Mouse (Mus musculus) adrenal gland, postnatal 10 days (tissue): ENCODE results near the gene Selenbp1. TPM values are rescaled to one million over a fixed set of nuclear protein-coding genes. Genes with fewer than 3 reads are reported as not detected.
"Not testable (repeated sequence)": the region's sequence is repeated elsewhere in the genome, so short reads cannot be mapped to it uniquely, and the experiment has no call there.

ENCODE experiments used
- DNase-seq: peaks from one replicate; pipeline ENCODE4 v3.0.0; 2021; ENCODE audit warnings: mixed read lengths
- long read RNA-seq, 2 experiments: library from polyadenylated mRNA; stranded (forward); transcript quantifications; one replicate each; pipeline ENCODE4 v2.0.0; 2021
- total RNA-seq, 2 experiments: library from RNA; stranded (reverse); gene quantifications; 2 replicates each; pipeline ENCODE4 v1.2.3; 2021

The Selenbp1 gene
- total RNA-seq, result 10 to 100 TPM; 73.8 to 78.3 TPM
- long read RNA-seq, experiment 1, transcript Selenbp1-201 (12 exons, 1,712 nt), result major isoform, 199 of 258 reads
- long read RNA-seq, experiment 1, partial matches to known transcripts, result 30 of 258 reads
- long read RNA-seq, experiment 1, other reads (novel, unspliced or antisense), result 29 of 258 reads
- long read RNA-seq, experiment 2, transcript Selenbp1-201 (12 exons, 1,712 nt), result major isoform, 75 of 102 reads
- long read RNA-seq, experiment 2, partial matches to known transcripts, result 19 of 102 reads
- long read RNA-seq, experiment 2, other reads (novel, unspliced or antisense), result 8 of 102 reads

GRCm38 (mm10) chr3:94932809-94933564 is at the start of gene Selenbp1:
Gene Selenbp1, plus strand, starts transcription at chr3:94933056.
- DNase-seq, result peak; percentile 94

GRCm38 (mm10) chr3:94886316-94887224 is 46.3 kb upstream of the Selenbp1 start, which contains the start of gene Psmb4:
Gene Psmb4, minus strand, starts transcription at chr3:94886961.
- peak; percentile 89 for DNase-seq

GRCm38 (mm10) chr3:94888595-94888994 is 44.3 kb upstream of the Selenbp1 start:
- peak; percentile 50 for DNase-seq

GRCm38 (mm10) chr3:94894076-94894475 is 38.8 kb upstream of the Selenbp1 start:
- peak; percentile 43 for DNase-seq

- peak; percentile 79 for DNase-seq
These were observed 30.1 kb upstream of the Selenbp1 start for GRCm38 (mm10) chr3:94902747-94903146.

GRCm38 (mm10) chr3:94904759-94905158 is 28.1 kb upstream of the Selenbp1 start:
- DNase-seq, result not testable (repeated sequence)

- DNase-seq, result no peak
These were observed 26.4 kb upstream of the Selenbp1 start for GRCm38 (mm10) chr3:94906482-94906881.

- DNase-seq, result no peak
These were observed 21.7 kb upstream of the Selenbp1 start for GRCm38 (mm10) chr3:94911050-94911693.

GRCm38 (mm10) chr3:94913801-94914200 is 19.1 kb upstream of the Selenbp1 start:
- no peak for DNase-seq

GRCm38 (mm10) chr3:94915903-94916741 is 16.7 kb upstream of the Selenbp1 start:
- DNase-seq, result no peak

GRCm38 (mm10) chr3:94917816-94918361 is 15.0 kb upstream of the Selenbp1 start:
- no peak for DNase-seq

- no peak for DNase-seq
These were observed 14.0 kb upstream of the Selenbp1 start for GRCm38 (mm10) chr3:94918845-94919244.

- no peak for DNase-seq
These were observed 11.8 kb upstream of the Selenbp1 start for GRCm38 (mm10) chr3:94921104-94921503.

GRCm38 (mm10) chr3:94922333-94922732 is 10.5 kb upstream of the Selenbp1 start:
- DNase-seq, result no peak

GRCm38 (mm10) chr3:94924688-94925087 is 8.2 kb upstream of the Selenbp1 start:
- no peak for DNase-seq

- not testable (repeated sequence) for DNase-seq
These were observed 6.5 kb upstream of the Selenbp1 start for GRCm38 (mm10) chr3:94926301-94926736.

- not testable (repeated sequence) for DNase-seq
These were observed 3.9 kb upstream of the Selenbp1 start for GRCm38 (mm10) chr3:94928979-94929378.

- DNase-seq, result peak; percentile 46
These were observed 2.2 kb upstream of the Selenbp1 start for GRCm38 (mm10) chr3:94930386-94931266.

- not testable (repeated sequence) for DNase-seq
These were observed 1.3 kb upstream of the Selenbp1 start for GRCm38 (mm10) chr3:94931427-94932082.
